Mouse (Mus musculus) spleen, adult 12 weeks (tissue): ENCODE measurements around the gene Gm17509.
A peak's percentile ranks its signal among the peaks of the same experiment; 100 is the strongest.
"Not testable (repeated sequence)": the region's sequence is repeated elsewhere in the genome, so short reads cannot be mapped to it uniquely, and the experiment has no call there.

Source experiments
- DNase-seq: peaks from one replicate; pipeline ENCODE4 v3.0.0; 2022; ENCODE audit warnings: low spot score

Gene Gm17509

GRCm38 (mm10) chr13:117206066-117206465, 14.8 kb downstream of the Gm17509 start:
- no peak for DNase-seq

- no peak for DNase-seq
These were observed 16.2 kb downstream of the Gm17509 start for GRCm38 (mm10) chr13:117204685-117205084.

GRCm38 (mm10) chr13:117202755-117203471, 18.0 kb downstream of the Gm17509 start:
- no peak for DNase-seq

GRCm38 (mm10) chr13:117198402-117199083, 22.3 kb downstream of the Gm17509 start:
- peak; percentile 58 for DNase-seq

GRCm38 (mm10) chr13:117197666-117198065, 23.2 kb downstream of the Gm17509 start:
- no peak for DNase-seq

- DNase-seq, result no peak
These were observed 25.0 kb downstream of the Gm17509 start for GRCm38 (mm10) chr13:117195569-117196495.

- no peak for DNase-seq
These were observed 27.4 kb downstream of the Gm17509 start for GRCm38 (mm10) chr13:117193422-117193983.

- no peak for DNase-seq
These were observed 28.7 kb downstream of the Gm17509 start for GRCm38 (mm10) chr13:117192161-117192560.

GRCm38 (mm10) chr13:117185329-117185728, 35.5 kb downstream of the Gm17509 start:
- DNase-seq, result no peak

GRCm38 (mm10) chr13:117183288-117183687, 37.6 kb downstream of the Gm17509 start:
- DNase-seq, result no peak

GRCm38 (mm10) chr13:117180912-117181311, 40.0 kb downstream of the Gm17509 start:
- not testable (repeated sequence) for DNase-seq
